Mouse (Mus musculus) midbrain, embryonic 10.5 days (tissue): Measurements from ENCODE around the gene Pde4dip. TPM values are rescaled to one million over a fixed set of nuclear protein-coding genes. Genes with fewer than 3 reads are reported as not detected.

ENCODE experiments used
- DNase-seq: peaks from one replicate; pipeline ENCODE4 v3.0.0-alpha.2; 2017; ENCODE audit warnings: low spot score
- H3K27ac ChIP-seq: fragments of 300-500 bp; sonication (generic); replicated peaks from 2 replicates; pipeline ENCODE4 v1.5.1; 2016; ENCODE audit warnings: mild to moderate bottlenecking
- H3K27me3 ChIP-seq: fragments of 300-500 bp; sonication (generic); 2 replicates; pipeline ENCODE4 v1.6.1; 2016; ENCODE audit warnings: low read depth, mild to moderate bottlenecking; ENCODE audit not compliant: poor library complexity, severe bottlenecking
- H3K36me3 ChIP-seq: fragments of 300-500 bp; sonication (generic); 2 replicates; pipeline ENCODE4 v1.6.1; 2016; ENCODE audit warnings: mild to moderate bottlenecking, moderate library complexity
- H3K4me1 ChIP-seq: fragments of 300-500 bp; sonication (generic); 2 replicates; pipeline ENCODE4 v1.6.1; 2016
- H3K4me3 ChIP-seq: fragments of 300-500 bp; sonication (generic); 2 replicates; pipeline ENCODE4 v1.5.1; 2016; ENCODE audit warnings: mild to moderate bottlenecking, moderate library complexity
- H3K9me3 ChIP-seq: fragments of 300-500 bp; sonication (generic); replicated peaks from 2 replicates; pipeline ENCODE4 v1.6.1; 2016; ENCODE audit warnings: mild to moderate bottlenecking
- WGBS: fragments of 180-500 bp; shearing (Covaris S2); methylation state at CpG from one replicate; pipeline ENCODE4 v1.1.7; 2016; 5-methylcytosine and 5-hydroxymethylcytosine counted together
- polyA plus RNA-seq: library from polyadenylated mRNA; unstranded; fragments of >200 nt; fragmentation: Nextera tagmentation; extraction: Ambion mirVana; gene quantifications from 2 replicates; pipeline ENCODE4 v1.2.1, GENCODE M21; 2016

The Pde4dip gene
- polyA plus RNA-seq, 1 experiment from 2014 or later, result 18.5 TPM

GRCm38 (mm10) chr3:97682159-97682502, 206.4 kb downstream of the Pde4dip start:
- Histone ChIP-seq H3K27ac (no peak overlapping the region), H3K4me3 (peak overlapping the region; percentile 58), H3K27me3 (peaks cover 65% of the 10 kb centered on the region), H3K9me3 (no peaks in the 10 kb centered on the region), H3K4me1 (peaks cover 35% of the 10 kb centered on the region), H3K36me3 (no peaks in the 10 kb centered on the region)
- WGBS, result under 1% methylated on average over 11 of the region's 11 CpGs
- no peak for DNase-seq

GRCm38 (mm10) chr3:97681321-97682158, 207.0 kb downstream of the Pde4dip start:
- H3K4me3 ChIP-seq, result peak overlapping the region; percentile 58
- 1% methylated on average over 33 of the region's 33 CpGs for WGBS
- peak overlapping the region; percentile 61 for H3K27ac ChIP-seq
- H3K9me3 ChIP-seq, result no peaks in the 10 kb centered on the region
- H3K36me3 ChIP-seq, result no peaks in the 10 kb centered on the region
- DNase-seq, result peak; percentile 81
- H3K27me3 ChIP-seq, result peaks cover 65% of the 10 kb centered on the region
- peaks cover 35% of the 10 kb centered on the region for H3K4me1 ChIP-seq

GRCm38 (mm10) chr3:97680631-97681320, 207.7 kb downstream of the Pde4dip start:
- no peaks in the 10 kb centered on the region for H3K9me3 ChIP-seq
- H3K27ac ChIP-seq, result peak overlapping the region; percentile 52
- H3K36me3 ChIP-seq, result no peaks in the 10 kb centered on the region
- peaks cover 35% of the 10 kb centered on the region for H3K4me1 ChIP-seq
- peaks cover 60% of the 10 kb centered on the region for H3K27me3 ChIP-seq
- DNase-seq, result peak; percentile 76
- peak overlapping the region; percentile 58 for H3K4me3 ChIP-seq
- WGBS, result 2% methylated on average over 28 of the region's 28 CpGs

- WGBS, result 89% methylated on average over 3 of the region's 3 CpGs
- peaks cover 23% of the 10 kb centered on the region for H3K4me1 ChIP-seq
- peaks cover 37% of the 10 kb centered on the region for H3K27me3 ChIP-seq
- no peaks in the 10 kb centered on the region for H3K9me3 ChIP-seq
- no peak overlapping the region for H3K27ac ChIP-seq
- no peak for DNase-seq
- H3K4me3 ChIP-seq, result no peak overlapping the region
- H3K36me3 ChIP-seq, result no peaks in the 10 kb centered on the region
Observed at GRCm38 (mm10) chr3:97678416-97678815, 210.1 kb downstream of the Pde4dip start.

GRCm38 (mm10) chr3:97676126-97676525, 212.4 kb downstream of the Pde4dip start:
- peaks cover 17% of the 10 kb centered on the region for H3K27me3 ChIP-seq
- H3K4me1 ChIP-seq, result peaks cover 7% of the 10 kb centered on the region
- H3K9me3 ChIP-seq, result no peaks in the 10 kb centered on the region
- no peak for DNase-seq
- 95% methylated on average over 3 of the region's 3 CpGs for WGBS
- peaks cover 12% of the 10 kb centered on the region for H3K36me3 ChIP-seq
- no peak overlapping the region for H3K4me3 ChIP-seq
- H3K27ac ChIP-seq, result no peak overlapping the region

GRCm38 (mm10) chr3:97674644-97675110, 213.8 kb downstream of the Pde4dip start, which contains the start of gene Gm17651:
TSS of gene Gm17651 (minus strand) at chr3:97674694.
- no peaks in the 10 kb centered on the region for H3K9me3 ChIP-seq
- H3K36me3 ChIP-seq, result peaks cover 26% of the 10 kb centered on the region
- H3K4me3 ChIP-seq, result no peak within 1 kb of the TSS
- 0 out of 2 replicates have a peak, but pooled peaks cover 3% of the 10 kb centered on the region for H3K27me3 ChIP-seq
- 91% methylated on average over 7 of the region's 7 CpGs for WGBS
- H3K4me1 ChIP-seq, result no peaks in the 10 kb centered on the region
- H3K27ac ChIP-seq, result no peak within 1 kb of the TSS
- DNase-seq, result no peak

- no peaks in the 10 kb centered on the region for H3K9me3 ChIP-seq
- peaks cover 90% of the 10 kb centered on the region for H3K36me3 ChIP-seq
- DNase-seq, result no peak
- H3K27me3 ChIP-seq, result no peaks in the 10 kb centered on the region
- H3K4me1 ChIP-seq, result no peaks in the 10 kb centered on the region
- no peak overlapping the region for H3K4me3 ChIP-seq
- H3K27ac ChIP-seq, result no peak overlapping the region; the same call in 1 of the 2 replicates
- WGBS, result 69% methylated on average over 14 of the region's 14 CpGs
Observed at GRCm38 (mm10) chr3:97667093-97667675, 221.3 kb downstream of the Pde4dip start.

GRCm38 (mm10) chr3:97666154-97666553, 222.4 kb downstream of the Pde4dip start:
- Histone ChIP-seq H3K27ac (no peak overlapping the region), H3K9me3 (no peaks in the 10 kb centered on the region), H3K36me3 (peaks cover 81% of the 10 kb centered on the region), H3K27me3 (no peaks in the 10 kb centered on the region), H3K4me1 (no peaks in the 10 kb centered on the region), H3K4me3 (no peak overlapping the region)
- 78% methylated on average over 8 of the region's 8 CpGs for WGBS
- DNase-seq, result no peak

GRCm38 (mm10) chr3:97665525-97665924, 223.0 kb downstream of the Pde4dip start:
- Histone ChIP-seq H3K4me1 (no peaks in the 10 kb centered on the region), H3K36me3 (peaks cover 75% of the 10 kb centered on the region), H3K27me3 (no peaks in the 10 kb centered on the region), H3K27ac (no peak overlapping the region), H3K9me3 (no peaks in the 10 kb centered on the region), H3K4me3 (no peak overlapping the region)
- no peak for DNase-seq
- 92% methylated on average over 9 of the region's 9 CpGs for WGBS

GRCm38 (mm10) chr3:97661206-97661605, 227.3 kb downstream of the Pde4dip start:
- Histone ChIP-seq H3K9me3 (no peaks in the 10 kb centered on the region), H3K27ac (no peak overlapping the region), H3K27me3 (no peaks in the 10 kb centered on the region), H3K36me3 (peaks cover 35% of the 10 kb centered on the region), H3K4me3 (no peak overlapping the region), H3K4me1 (peaks cover 17% of the 10 kb centered on the region)
- DNase-seq, result no peak
- WGBS, result 87% methylated on average over 8 of the region's 8 CpGs

- Histone ChIP-seq H3K4me1 (peaks cover 17% of the 10 kb centered on the region), H3K27ac (no peak overlapping the region), H3K27me3 (no peaks in the 10 kb centered on the region), H3K36me3 (peaks cover 27% of the 10 kb centered on the region), H3K9me3 (no peaks in the 10 kb centered on the region), H3K4me3 (no peak overlapping the region)
- DNase-seq, result no peak
- WGBS, result 92% methylated on average over 7 of the region's 7 CpGs
Observed at GRCm38 (mm10) chr3:97659746-97660145, 228.8 kb downstream of the Pde4dip start.

GRCm38 (mm10) chr3:97658426-97659193, 229.9 kb downstream of the Pde4dip start:
- peak overlapping the region; percentile 92 for H3K27ac ChIP-seq
- DNase-seq, result no peak
- WGBS, result under 1% methylated on average over 46 of the region's 50 CpGs

More at GRCm38 (mm10) chr3:97658426-97659193, 229.9 kb downstream of the Pde4dip start:
- Histone ChIP-seq H3K27me3 (no peaks in the 10 kb centered on the region), H3K36me3 (peaks cover 16% of the 10 kb centered on the region), H3K4me3 (peak overlapping the region; percentile 92), H3K4me1 (peaks cover 17% of the 10 kb centered on the region), H3K9me3 (no peaks in the 10 kb centered on the region)
